Mouse (Mus musculus) midbrain, embryonic 13.5 days (tissue): ENCODE data around the gene Cpb2. TPM values are rescaled to one million over a fixed set of nuclear protein-coding genes. Genes with fewer than 3 reads are reported as not detected.

Experiments
- ATAC-seq: fragments of 200-750 bp; cut with Nextera tagmentation; 2 replicates; pipeline ENCODE4 v1.8.0; 2017; ENCODE audit warnings: mild to moderate bottlenecking, moderate TSS enrichment, moderate library complexity
- H3K27ac ChIP-seq: fragments of 300-500 bp; sonication (generic); 2 replicates; pipeline ENCODE4 v1.5.1; 2015; ENCODE audit warnings: inconsistent platforms, mild to moderate bottlenecking, moderate library complexity
- H3K27me3 ChIP-seq: fragments of 300-500 bp; sonication (generic); 2 replicates; pipeline ENCODE4 v1.6.1; 2015; ENCODE audit warnings: mild to moderate bottlenecking, inconsistent platforms
- H3K36me3 ChIP-seq: fragments of 300-500 bp; sonication (generic); 2 replicates; pipeline ENCODE4 v1.6.1; 2015; ENCODE audit warnings: mild to moderate bottlenecking, inconsistent platforms
- H3K4me1 ChIP-seq: fragments of 300-500 bp; sonication (generic); replicated peaks from 2 replicates; pipeline ENCODE4 v1.6.1; 2015; ENCODE audit warnings: inconsistent platforms
- H3K4me2 ChIP-seq: fragments of 300-500 bp; sonication (generic); replicated peaks from 2 replicates; pipeline ENCODE4 v1.6.1; 2015; ENCODE audit warnings: moderate library complexity, mild to moderate bottlenecking, inconsistent platforms
- H3K4me3 ChIP-seq: fragments of 300-500 bp; sonication (generic); replicated peaks from 2 replicates; pipeline ENCODE4 v1.5.1; 2015; ENCODE audit warnings: mild to moderate bottlenecking, inconsistent platforms
- H3K9ac ChIP-seq: fragments of 300-500 bp; sonication (generic); replicated peaks from 2 replicates; pipeline ENCODE4 v1.6.1; 2015; ENCODE audit warnings: mild to moderate bottlenecking, inconsistent platforms
- H3K9me3 ChIP-seq: fragments of 300-500 bp; sonication (generic); 2 replicates; pipeline ENCODE4 v1.6.1; 2016; ENCODE audit warnings: mild to moderate bottlenecking, inconsistent platforms
- WGBS: fragments of 180-500 bp; shearing (Covaris S2); methylation state at CpG from one replicate; pipeline ENCODE4 v1.1.7; 2015; 5-methylcytosine and 5-hydroxymethylcytosine counted together
- polyA plus RNA-seq: library from polyadenylated mRNA; unstranded; fragments of >200 nt; fragmentation: Nextera tagmentation; extraction: Ambion mirVana; gene quantifications from 2 replicates; pipeline ENCODE4 v1.2.1, GENCODE M21; 2015

Cpb2 gene
- polyA plus RNA-seq, 1 experiment from 2014 or later, result 0.19 TPM

- H3K27ac ChIP-seq, result no peak overlapping the region
- H3K9ac ChIP-seq, result no peak overlapping the region
- 0 out of 2 replicates have a peak, but pooled peaks cover 2% of the 10 kb centered on the region for H3K27me3 ChIP-seq
- no peaks in the 10 kb centered on the region for H3K36me3 ChIP-seq
- no peaks in the 10 kb centered on the region for H3K9me3 ChIP-seq
- 84% methylated on average over 6 of the region's 6 CpGs for WGBS
- peaks cover 12% of the 10 kb centered on the region for H3K4me1 ChIP-seq
- H3K4me2 ChIP-seq, result no peak overlapping the region
- H3K4me3 ChIP-seq, result no peak overlapping the region
- ATAC-seq, result no peak
These were observed 19.7 kb upstream of the Cpb2 start for GRCm38 (mm10) chr14:75222386-75222785.

- H3K9ac ChIP-seq, result no peak overlapping the region
- H3K4me2 ChIP-seq, result no peak overlapping the region
- ATAC-seq, result no peak
- H3K27me3 ChIP-seq, result peaks cover 11% of the 10 kb centered on the region; the same call in 1 of the 2 replicates
- H3K4me3 ChIP-seq, result no peak overlapping the region
- H3K36me3 ChIP-seq, result no peaks in the 10 kb centered on the region
- WGBS, result 78% methylated on average over 6 of the region's 6 CpGs
- no peak overlapping the region for H3K27ac ChIP-seq
- H3K9me3 ChIP-seq, result no peaks in the 10 kb centered on the region
- H3K4me1 ChIP-seq, result peaks cover 5% of the 10 kb centered on the region; the same call in 1 of the 2 replicates
These were observed 14.5 kb upstream of the Cpb2 start for GRCm38 (mm10) chr14:75227453-75228084.

GRCm38 (mm10) chr14:75229834-75230233 is 12.3 kb upstream of the Cpb2 start:
- Histone ChIP-seq H3K9me3 (no peaks in the 10 kb centered on the region), H3K27ac (no peak overlapping the region), H3K4me2 (no peak overlapping the region), H3K4me1 (peaks cover 5% of the 10 kb centered on the region; the same call in 1 of the 2 replicates), H3K27me3 (peaks cover 17% of the 10 kb centered on the region), H3K4me3 (no peak overlapping the region), H3K36me3 (no peaks in the 10 kb centered on the region), H3K9ac (no peak overlapping the region)
- ATAC-seq, result no peak
- WGBS, result 71% methylated on average over 2 of the region's 2 CpGs

- H3K4me1 ChIP-seq, result peaks cover 19% of the 10 kb centered on the region
- H3K36me3 ChIP-seq, result no peaks in the 10 kb centered on the region
- no peak for ATAC-seq
- H3K4me3 ChIP-seq, result no peak overlapping the region
- no peak overlapping the region for H3K27ac ChIP-seq
- no peak overlapping the region for H3K9ac ChIP-seq
- WGBS, result 91% methylated on average over 5 of the region's 5 CpGs
- H3K4me2 ChIP-seq, result no peak overlapping the region
- H3K27me3 ChIP-seq, result peaks cover 18% of the 10 kb centered on the region
- H3K9me3 ChIP-seq, result no peaks in the 10 kb centered on the region
These were observed 9.0 kb upstream of the Cpb2 start for GRCm38 (mm10) chr14:75233070-75233469.

GRCm38 (mm10) chr14:75235552-75235951 is 6.5 kb upstream of the Cpb2 start:
- Histone ChIP-seq H3K27ac (peak overlapping the region; percentile 39; the same call in 1 of the 2 replicates), H3K4me3 (peak overlapping the region; percentile 19; the same call in 1 of the 2 replicates), H3K9ac (no peak overlapping the region), H3K36me3 (no peaks in the 10 kb centered on the region), H3K9me3 (no peaks in the 10 kb centered on the region), H3K4me2 (peak overlapping the region; percentile 36), H3K4me1 (peaks cover 19% of the 10 kb centered on the region), H3K27me3 (peaks cover 24% of the 10 kb centered on the region)
- 61% methylated on average over 8 of the region's 8 CpGs for WGBS
- ATAC-seq, result peak; percentile 40

GRCm38 (mm10) chr14:75235955-75236635 is 6.0 kb upstream of the Cpb2 start:
- peak overlapping the region; percentile 19; the same call in 1 of the 2 replicates for H3K4me3 ChIP-seq
- ATAC-seq, result peak; percentile 91
- WGBS, result 13% methylated on average over 9 of the region's 9 CpGs
- H3K9me3 ChIP-seq, result no peaks in the 10 kb centered on the region
- H3K36me3 ChIP-seq, result no peaks in the 10 kb centered on the region
- peak overlapping the region; percentile 47; the same call in 1 of the 2 replicates for H3K27ac ChIP-seq
- H3K4me1 ChIP-seq, result peaks cover 19% of the 10 kb centered on the region
- H3K27me3 ChIP-seq, result peaks cover 22% of the 10 kb centered on the region
- no peak overlapping the region for H3K9ac ChIP-seq
- peak overlapping the region; percentile 36 for H3K4me2 ChIP-seq

GRCm38 (mm10) chr14:75236636-75237003 is 5.5 kb upstream of the Cpb2 start:
- no peak overlapping the region for H3K9ac ChIP-seq

GRCm38 (mm10) chr14:75237096-75237495 is 5.0 kb upstream of the Cpb2 start:
- 68% methylated on average over 8 of the region's 8 CpGs for WGBS
- ATAC-seq, result no peak
- no peak overlapping the region; the same call in 1 of the 2 replicates for H3K27ac ChIP-seq

More at GRCm38 (mm10) chr14:75236636-75237003, 5.5 kb upstream of the Cpb2 start:
- ATAC-seq, result no peak
- peaks cover 19% of the 10 kb centered on the region for H3K4me1 ChIP-seq
- H3K27ac ChIP-seq, result peak overlapping the region; percentile 47
- H3K4me3 ChIP-seq, result no peak overlapping the region
- H3K36me3 ChIP-seq, result no peaks in the 10 kb centered on the region
- WGBS, result 53% methylated on average over 4 of the region's 4 CpGs
- no peak overlapping the region for H3K4me2 ChIP-seq
- no peaks in the 10 kb centered on the region for H3K9me3 ChIP-seq
- H3K27me3 ChIP-seq, result peaks cover 17% of the 10 kb centered on the region

GRCm38 (mm10) chr14:75238054-75238692 is 3.9 kb upstream of the Cpb2 start:
- Histone ChIP-seq H3K4me2 (no peak overlapping the region), H3K9me3 (no peaks in the 10 kb centered on the region), H3K27ac (no peak overlapping the region), H3K4me3 (no peak overlapping the region), H3K36me3 (no peaks in the 10 kb centered on the region), H3K9ac (no peak overlapping the region), H3K4me1 (peaks cover 19% of the 10 kb centered on the region), H3K27me3 (peaks cover 16% of the 10 kb centered on the region)
- 81% methylated on average over 6 of the region's 6 CpGs for WGBS
- ATAC-seq, result no peak

More at GRCm38 (mm10) chr14:75237096-75237495, 5.0 kb upstream of the Cpb2 start:
- no peaks in the 10 kb centered on the region for H3K9me3 ChIP-seq
- no peaks in the 10 kb centered on the region for H3K36me3 ChIP-seq
- H3K4me2 ChIP-seq, result no peak overlapping the region
- no peak overlapping the region for H3K4me3 ChIP-seq
- peaks cover 19% of the 10 kb centered on the region for H3K4me1 ChIP-seq
- H3K27me3 ChIP-seq, result peaks cover 16% of the 10 kb centered on the region
- no peak overlapping the region for H3K9ac ChIP-seq

GRCm38 (mm10) chr14:75246024-75247000 is 4.2 kb downstream of the Cpb2 start:
- Histone ChIP-seq H3K36me3 (no peaks in the 10 kb centered on the region), H3K9ac (no peak overlapping the region), H3K9me3 (no peaks in the 10 kb centered on the region), H3K27me3 (no peaks in the 10 kb centered on the region), H3K4me2 (no peak overlapping the region), H3K4me3 (no peak overlapping the region), H3K27ac (no peak overlapping the region), H3K4me1 (no peaks in the 10 kb centered on the region)
- ATAC-seq, result no peak
- WGBS, result 86% methylated on average over 11 of the region's 11 CpGs

- no peaks in the 10 kb centered on the region for H3K4me1 ChIP-seq
- no peak overlapping the region for H3K9ac ChIP-seq
- H3K4me2 ChIP-seq, result no peak overlapping the region
- H3K4me3 ChIP-seq, result no peak overlapping the region
- ATAC-seq, result no peak
- H3K27ac ChIP-seq, result no peak overlapping the region
- no peaks in the 10 kb centered on the region for H3K36me3 ChIP-seq
- 91% methylated on average over 3 of the region's 3 CpGs for WGBS
- no peaks in the 10 kb centered on the region for H3K27me3 ChIP-seq
- no peaks in the 10 kb centered on the region for H3K9me3 ChIP-seq
These were observed 8.3 kb downstream of the Cpb2 start for GRCm38 (mm10) chr14:75250432-75250831.
